Mouse (Mus musculus): Measurements from ENCODE around the gene Rnf2. TPM values are rescaled to one million over a fixed set of nuclear protein-coding genes. Genes with fewer than 3 reads are reported as not detected.
"Not testable (repeated sequence)": the region's sequence is repeated elsewhere in the genome, so short reads cannot be mapped to it uniquely, and the experiment has no call there.

The Rnf2 gene
- polyA plus RNA-seq, 1 experiment from 2014 or later: 91.4 TPM

DNA sequence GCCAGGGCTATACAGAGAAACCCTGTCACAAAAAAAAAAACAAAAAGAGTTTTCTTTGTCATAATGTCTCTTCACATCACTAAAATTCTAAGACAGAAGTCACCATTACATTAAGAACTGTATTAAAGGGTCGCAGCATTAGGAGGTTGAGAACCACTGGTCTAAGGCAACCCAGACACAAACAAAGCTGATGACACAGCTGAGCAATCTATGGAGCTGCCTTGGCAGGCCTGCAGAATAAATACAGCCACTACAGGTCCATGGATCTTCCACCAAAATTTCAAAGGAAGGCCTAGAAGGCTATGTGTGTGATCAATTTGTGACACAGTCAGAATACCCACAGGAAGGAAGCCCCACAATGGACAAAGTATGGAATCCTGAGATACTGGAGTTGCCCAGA lies 18.3 kb downstream of the Rnf2 start:
- Histone ChIP-seq H3K9me3 (replicated peaks) (no peaks in the 10 kb centered on the region), H3K4me2 (no peak overlapping the region), H3K27me3 (no peaks in the 10 kb centered on the region), H3K4me1 (peaks cover 5% of the 10 kb centered on the region; the same call in 1 of the 2 replicates), H3K9ac (no peak overlapping the region), H3K36me3 (peaks cover 38% of the 10 kb centered on the region), H3K27ac (no peak overlapping the region), H3K4me3 (replicated peaks) (no peak overlapping the region)
- no peak for ATAC-seq (replicated peaks; ENCODE audit: low FRiP score)
- 92% methylated on average over 1 of the region's 1 CpGs for WGBS

- not testable (repeated sequence) for H3K27ac ChIP-seq; ATAC-seq (replicated peaks; ENCODE audit: low FRiP score); H3K4me3 ChIP-seq (replicated peaks); H3K4me2 ChIP-seq; H3K4me1 ChIP-seq; H3K9ac ChIP-seq; H3K9me3 ChIP-seq (replicated peaks); H3K27me3 ChIP-seq
- H3K36me3 ChIP-seq: peaks cover 80% of the 10 kb centered on the region
- WGBS: 92% methylated on average over 8 of the region's 8 CpGs
Measured at GRCm38 (mm10) chr1:151472386-151472785, 28.4 kb downstream of the Rnf2 start.

DNA sequence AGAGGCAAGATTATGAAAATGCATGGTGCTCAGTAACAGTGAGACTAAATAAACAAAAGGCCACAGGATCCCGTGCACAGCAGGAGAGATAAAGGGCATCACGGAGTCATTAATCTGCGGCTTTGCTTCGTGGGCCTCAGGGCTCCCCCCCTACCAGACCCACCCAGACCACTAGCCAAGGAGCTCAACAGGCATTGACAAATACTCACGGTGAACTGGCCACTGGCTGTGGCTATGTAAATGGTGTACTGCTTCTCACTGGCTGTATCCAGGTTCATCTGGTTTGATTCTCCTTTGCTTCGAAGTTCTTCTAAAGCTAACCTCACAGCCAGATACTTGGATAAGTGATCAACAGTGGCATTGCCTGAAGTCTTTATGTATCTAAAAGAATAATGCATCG lies 29.3 kb downstream of the Rnf2 start:
- Histone ChIP-seq H3K9me3 (replicated peaks) (no peaks in the 10 kb centered on the region), H3K4me2 (no peak overlapping the region), H3K4me1 (0 out of 2 replicates have a peak, but pooled peaks cover 3% of the 10 kb centered on the region), H3K27ac (no peak overlapping the region), H3K36me3 (peaks cover 71% of the 10 kb centered on the region), H3K27me3 (no peaks in the 10 kb centered on the region), H3K9ac (no peak overlapping the region), H3K4me3 (replicated peaks) (no peak overlapping the region)
- 52% methylated on average over 7 of the region's 7 CpGs for WGBS
- ATAC-seq (replicated peaks; ENCODE audit: low FRiP score): no peak

DNA sequence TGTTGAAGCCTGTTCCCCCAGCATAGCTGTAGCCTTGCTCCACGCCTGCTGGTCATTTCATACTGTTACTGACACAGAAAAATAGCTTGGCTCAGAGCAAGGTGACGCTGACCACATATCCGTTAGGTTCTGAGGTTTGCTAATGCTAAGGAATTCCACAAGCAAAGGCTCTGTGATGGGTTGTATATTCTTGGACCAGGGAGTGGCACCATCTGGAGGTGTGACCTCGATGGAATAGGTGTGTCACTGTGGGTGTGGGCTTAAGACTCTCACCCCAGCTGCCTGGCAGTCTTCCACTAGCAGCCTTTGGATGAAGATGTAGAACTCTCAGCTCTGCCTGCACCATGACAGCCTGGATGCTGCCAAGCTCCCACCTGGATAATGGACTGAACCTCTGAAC lies 34.2 kb downstream of the Rnf2 start:
- H3K27me3 ChIP-seq: no peaks in the 10 kb centered on the region
- 0 out of 2 replicates have a peak, but pooled peaks cover 5% of the 10 kb centered on the region for H3K4me1 ChIP-seq
- WGBS: 88% methylated on average over 4 of the region's 4 CpGs
- H3K9me3 ChIP-seq (replicated peaks): no peaks in the 10 kb centered on the region
- H3K4me2 ChIP-seq: no peak overlapping the region
- peaks cover 27% of the 10 kb centered on the region for H3K36me3 ChIP-seq
- H3K27ac ChIP-seq: no peak overlapping the region
- no peak for ATAC-seq (replicated peaks; ENCODE audit: low FRiP score)
- H3K4me3 ChIP-seq (replicated peaks): no peak overlapping the region
- no peak overlapping the region for H3K9ac ChIP-seq

GRCm38 (mm10) chr1:151464914-151465313 lies 35.8 kb downstream of the Rnf2 start:
- no peak for ATAC-seq (replicated peaks; ENCODE audit: low FRiP score)
- 48% methylated on average over 4 of the region's 4 CpGs for WGBS
- H3K36me3 ChIP-seq: peaks cover 31% of the 10 kb centered on the region
- 0 out of 2 replicates have a peak, but pooled peaks cover 3% of the 10 kb centered on the region for H3K4me1 ChIP-seq
- H3K9ac ChIP-seq: no peak overlapping the region
- H3K9me3 ChIP-seq (replicated peaks): no peaks in the 10 kb centered on the region
- no peak overlapping the region for H3K27ac ChIP-seq
- no peak overlapping the region for H3K4me3 ChIP-seq (replicated peaks)
- no peaks in the 10 kb centered on the region for H3K27me3 ChIP-seq
- H3K4me2 ChIP-seq: no peak overlapping the region

DNA sequence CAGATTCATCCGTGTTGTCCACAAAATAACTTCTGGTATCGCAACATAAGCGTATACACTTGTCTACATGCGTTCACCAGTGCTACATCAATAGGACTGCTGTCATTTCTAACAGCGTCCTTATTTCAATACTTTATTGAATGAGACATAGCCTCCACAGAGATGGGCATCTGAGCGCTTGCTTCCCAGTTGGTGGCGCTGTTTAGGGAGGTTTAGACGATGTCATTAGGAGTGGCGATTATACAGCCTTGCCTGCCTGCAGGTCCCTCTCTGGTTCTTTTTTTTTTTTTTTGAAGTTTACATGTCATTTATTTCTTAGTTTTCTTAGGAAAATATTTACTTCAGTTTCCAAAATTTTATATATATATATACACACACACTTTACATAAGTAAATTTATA lies 39.5 kb downstream of the Rnf2 start:
- WGBS: 81% methylated on average over 9 of the region's 9 CpGs
- H3K9me3 ChIP-seq (replicated peaks): no peaks in the 10 kb centered on the region
- H3K36me3 ChIP-seq: peaks cover 47% of the 10 kb centered on the region
- H3K27me3 ChIP-seq: no peaks in the 10 kb centered on the region
- no peak overlapping the region for H3K27ac ChIP-seq
- no peak overlapping the region for H3K9ac ChIP-seq
- H3K4me3 ChIP-seq (replicated peaks): no peak overlapping the region
- no peak overlapping the region for H3K4me2 ChIP-seq
- no peak for ATAC-seq (replicated peaks; ENCODE audit: low FRiP score)
- H3K4me1 ChIP-seq: 0 out of 2 replicates have a peak, but pooled peaks cover 3% of the 10 kb centered on the region

- no peaks in the 10 kb centered on the region for H3K9me3 ChIP-seq (replicated peaks)
- H3K36me3 ChIP-seq: peaks cover 80% of the 10 kb centered on the region
- no peaks in the 10 kb centered on the region for H3K4me1 ChIP-seq
- no peak overlapping the region for H3K4me3 ChIP-seq (replicated peaks)
- 80% methylated on average over 5 of the region's 5 CpGs for WGBS
- no peak overlapping the region for H3K9ac ChIP-seq
- H3K27me3 ChIP-seq: no peaks in the 10 kb centered on the region
- ATAC-seq (replicated peaks; ENCODE audit: low FRiP score): no peak
- no peak overlapping the region for H3K27ac ChIP-seq
- H3K4me2 ChIP-seq: no peak overlapping the region
Measured at GRCm38 (mm10) chr1:151457087-151457486, 43.7 kb downstream of the Rnf2 start.

- no peak overlapping the region for H3K4me2 ChIP-seq
- H3K4me1 ChIP-seq: no peaks in the 10 kb centered on the region
- no peak for ATAC-seq (replicated peaks; ENCODE audit: low FRiP score)
- H3K4me3 ChIP-seq (replicated peaks): no peak overlapping the region
- H3K9ac ChIP-seq: no peak overlapping the region
- no peak overlapping the region for H3K27ac ChIP-seq
- H3K9me3 ChIP-seq (replicated peaks): no peaks in the 10 kb centered on the region
- WGBS: 98% methylated on average over 11 of the region's 11 CpGs
- H3K27me3 ChIP-seq: no peaks in the 10 kb centered on the region
- peaks cover 88% of the 10 kb centered on the region for H3K36me3 ChIP-seq
Measured at GRCm38 (mm10) chr1:151451946-151452345, 48.8 kb downstream of the Rnf2 start.

- H3K27me3 ChIP-seq: no peaks in the 10 kb centered on the region
- H3K9me3 ChIP-seq (replicated peaks): no peaks in the 10 kb centered on the region
- WGBS: 88% methylated on average over 2 of the region's 2 CpGs
- no peak overlapping the region for H3K4me2 ChIP-seq
- H3K36me3 ChIP-seq: peaks cover 89% of the 10 kb centered on the region
- H3K4me3 ChIP-seq (replicated peaks): no peak overlapping the region
- no peak overlapping the region for H3K9ac ChIP-seq
- no peaks in the 10 kb centered on the region for H3K4me1 ChIP-seq
- no peak for ATAC-seq (replicated peaks; ENCODE audit: low FRiP score)
- no peak overlapping the region for H3K27ac ChIP-seq
Measured at GRCm38 (mm10) chr1:151450851-151451250, 49.9 kb downstream of the Rnf2 start.

- WGBS: 95% methylated on average over 10 of the region's 10 CpGs
- Histone ChIP-seq H3K4me2 (no peak overlapping the region), H3K27ac (no peak overlapping the region), H3K4me1 (no peaks in the 10 kb centered on the region), H3K4me3 (replicated peaks) (no peak overlapping the region), H3K36me3 (peaks cover 94% of the 10 kb centered on the region), H3K9me3 (replicated peaks) (no peaks in the 10 kb centered on the region), H3K27me3 (no peaks in the 10 kb centered on the region), H3K9ac (no peak overlapping the region)
- no peak for ATAC-seq (replicated peaks; ENCODE audit: low FRiP score)
Measured at GRCm38 (mm10) chr1:151449866-151450265, 50.9 kb downstream of the Rnf2 start.

DNA sequence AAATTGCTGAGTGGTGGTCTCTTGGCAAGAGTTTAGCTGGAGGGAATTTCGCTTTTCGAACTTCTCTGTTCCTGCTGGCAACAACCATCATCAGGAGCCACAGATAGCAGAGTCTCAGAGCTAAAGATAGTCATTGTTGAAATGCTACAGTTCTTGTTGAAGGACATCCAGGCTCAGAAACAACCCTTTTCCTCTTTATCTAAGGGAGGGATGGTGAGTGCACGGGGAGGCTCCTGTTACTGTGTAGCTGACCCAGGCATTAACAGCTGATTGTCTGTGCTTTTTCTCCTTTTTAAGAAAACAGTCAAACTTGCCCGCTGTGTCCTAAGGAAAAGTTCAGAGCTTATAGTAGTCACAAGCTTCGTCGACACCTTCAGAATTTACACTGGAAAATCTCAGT lies 65.3 kb downstream of the Rnf2 start:
- peaks cover 65% of the 10 kb centered on the region for H3K36me3 ChIP-seq
- H3K27ac ChIP-seq: no peak overlapping the region
- no peaks in the 10 kb centered on the region for H3K4me1 ChIP-seq
- H3K4me3 ChIP-seq (replicated peaks): no peak overlapping the region
- no peak for ATAC-seq (replicated peaks; ENCODE audit: low FRiP score)
- H3K4me2 ChIP-seq: no peak overlapping the region
- 93% methylated on average over 6 of the region's 6 CpGs for WGBS
- no peaks in the 10 kb centered on the region for H3K9me3 ChIP-seq (replicated peaks)
- H3K27me3 ChIP-seq: no peaks in the 10 kb centered on the region
- H3K9ac ChIP-seq: no peak overlapping the region

- 35% methylated on average over 9 of the region's 9 CpGs for WGBS
- no peak for ATAC-seq (replicated peaks; ENCODE audit: low FRiP score)
- no peaks in the 10 kb centered on the region for H3K27me3 ChIP-seq
- peak overlapping the region; percentile 59 for H3K4me2 ChIP-seq
- peak overlapping the region; percentile 81 for H3K9ac ChIP-seq
- peak overlapping the region; percentile 72 for H3K4me3 ChIP-seq (replicated peaks)
- no peaks in the 10 kb centered on the region for H3K9me3 ChIP-seq (replicated peaks)
- peak overlapping the region; percentile 95 for H3K27ac ChIP-seq
- H3K4me1 ChIP-seq: peaks cover 14% of the 10 kb centered on the region
- H3K36me3 ChIP-seq: peaks cover 10% of the 10 kb centered on the region
Measured at GRCm38 (mm10) chr1:151429316-151429715, 71.4 kb downstream of the Rnf2 start.

Data from kidney, embryonic 15.5 days (tissue).